Mouse (Mus musculus) layer of hippocampus, postnatal 14 days (tissue): ENCODE data around the gene Ugt1a7c. TPM values are rescaled to one million over a fixed set of nuclear protein-coding genes. Genes with fewer than 3 reads are reported as not detected.

Experiments
- DNase-seq, 2 experiments: peaks; one replicate each; pipeline ENCODE4 v3.0.0; 2021 to 2022; ENCODE audit warnings: low spot score in 2 of 2, mixed read lengths in 1 of 2
- total RNA-seq, 2 experiments: library from RNA; stranded (reverse); gene quantifications; 2 replicates each; pipeline ENCODE4 v1.2.3; 2021

Ugt1a7c gene
- total RNA-seq, 2 experiments from 2014 or later = 0.58 to 0.95 TPM

GRCm38 (mm10) chr1:88259643-88260024 is 164.8 kb downstream of the Ugt1a7c start:
- DNase-seq = no peak

DNA sequence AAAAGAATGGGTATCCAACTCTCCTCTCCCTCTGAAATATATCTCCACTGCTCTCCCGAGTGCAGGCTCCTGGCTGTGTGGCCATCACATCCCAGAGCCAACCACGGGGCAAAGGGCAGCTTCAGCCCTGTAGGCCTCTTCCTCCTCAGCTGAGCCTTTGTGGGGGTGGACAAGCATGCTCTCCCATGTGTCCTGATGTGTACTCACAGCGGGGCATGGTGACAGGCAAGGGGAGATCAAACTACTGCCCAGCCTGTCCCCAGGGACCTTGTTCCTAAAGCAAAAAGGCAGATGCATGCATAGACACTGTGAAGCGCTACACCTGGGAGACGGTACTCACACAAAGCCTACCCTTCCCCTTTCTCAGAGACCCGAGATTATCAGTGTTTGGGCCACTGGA is 165.3 kb downstream of the Ugt1a7c start:
- no peak for DNase-seq

DNA sequence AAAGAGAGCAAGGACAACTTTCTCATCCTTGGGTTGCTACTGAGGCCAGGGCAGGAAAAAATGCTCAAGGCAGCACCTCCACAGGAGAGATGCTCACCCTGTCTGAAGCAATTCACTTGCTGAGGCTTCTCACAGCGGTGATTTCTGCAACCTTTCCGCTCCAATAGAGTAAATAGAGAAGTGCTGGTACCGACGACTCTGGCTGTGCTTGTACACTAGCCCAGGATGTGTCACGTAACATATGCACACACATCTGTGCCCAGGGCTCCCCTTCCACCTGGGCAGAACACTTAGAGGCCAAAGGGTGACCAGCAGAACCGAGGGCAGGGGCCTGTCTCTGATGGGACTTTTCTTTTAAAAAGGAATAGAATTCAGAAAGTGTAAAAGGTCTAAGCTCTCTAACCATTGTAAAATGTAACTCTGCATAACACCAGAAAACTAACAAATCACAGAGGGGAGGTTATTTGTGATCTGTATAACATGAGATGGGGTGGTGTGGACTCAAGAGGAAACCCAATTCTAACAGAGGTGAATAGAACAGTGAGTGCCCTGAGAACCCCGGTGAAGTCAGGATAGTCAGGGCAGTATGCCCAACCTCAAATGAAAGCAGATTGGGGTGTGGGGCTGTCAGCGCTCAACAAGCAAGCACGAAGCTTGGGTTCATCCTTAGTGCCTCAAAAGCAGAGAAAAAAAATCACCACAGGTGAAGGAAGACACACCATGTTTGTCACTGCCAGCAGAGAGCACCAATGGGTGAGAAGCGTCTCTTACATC is 165.9 kb downstream of the Ugt1a7c start:
- DNase-seq = no peak

DNA sequence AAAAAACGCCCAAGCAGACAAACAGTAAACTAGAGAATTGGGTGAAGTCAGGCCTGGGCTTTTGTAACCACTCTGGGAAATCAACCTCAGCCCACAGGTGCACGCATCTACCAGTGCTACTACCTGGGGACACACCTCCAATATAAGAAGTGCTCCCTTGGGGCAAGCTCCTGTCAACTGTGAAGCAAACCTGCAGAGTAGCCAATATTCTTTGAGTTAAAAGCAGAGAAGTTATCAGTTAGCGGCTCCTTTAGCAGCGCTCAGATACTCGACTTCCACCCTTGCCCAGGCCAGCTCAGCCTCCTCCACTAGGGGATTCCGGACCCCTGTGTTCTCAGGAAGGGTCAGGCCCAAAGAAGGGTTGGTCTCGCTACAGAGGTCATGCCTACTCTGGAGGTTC is 166.8 kb downstream of the Ugt1a7c start:
- no peak for DNase-seq

GRCm38 (mm10) chr1:88262255-88262654 is 167.4 kb downstream of the Ugt1a7c start:
- no peak for DNase-seq

- DNase-seq = no peak
Measured at GRCm38 (mm10) chr1:88262961-88263360, 168.1 kb downstream of the Ugt1a7c start.

DNA sequence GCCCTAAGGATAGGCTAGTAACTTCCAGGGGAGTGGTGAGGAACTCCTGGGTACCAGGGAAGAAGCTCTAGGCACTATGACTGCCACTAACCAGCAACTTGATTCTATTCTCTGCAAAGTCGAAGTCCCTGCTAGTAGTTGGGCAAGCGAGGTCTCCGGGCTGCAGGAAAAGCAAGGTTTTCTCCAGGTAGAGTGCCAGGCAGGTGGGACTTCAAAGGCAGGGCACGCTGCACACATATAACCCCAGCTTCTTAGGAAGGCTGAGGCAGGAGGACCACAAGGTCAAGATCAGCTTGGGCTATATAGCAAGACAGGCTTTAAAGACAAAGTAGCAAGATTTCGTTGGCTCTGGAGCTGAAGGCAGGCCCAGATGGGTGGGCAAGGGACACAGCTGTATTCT is 168.9 kb downstream of the Ugt1a7c start:
- DNase-seq = no peak

DNA sequence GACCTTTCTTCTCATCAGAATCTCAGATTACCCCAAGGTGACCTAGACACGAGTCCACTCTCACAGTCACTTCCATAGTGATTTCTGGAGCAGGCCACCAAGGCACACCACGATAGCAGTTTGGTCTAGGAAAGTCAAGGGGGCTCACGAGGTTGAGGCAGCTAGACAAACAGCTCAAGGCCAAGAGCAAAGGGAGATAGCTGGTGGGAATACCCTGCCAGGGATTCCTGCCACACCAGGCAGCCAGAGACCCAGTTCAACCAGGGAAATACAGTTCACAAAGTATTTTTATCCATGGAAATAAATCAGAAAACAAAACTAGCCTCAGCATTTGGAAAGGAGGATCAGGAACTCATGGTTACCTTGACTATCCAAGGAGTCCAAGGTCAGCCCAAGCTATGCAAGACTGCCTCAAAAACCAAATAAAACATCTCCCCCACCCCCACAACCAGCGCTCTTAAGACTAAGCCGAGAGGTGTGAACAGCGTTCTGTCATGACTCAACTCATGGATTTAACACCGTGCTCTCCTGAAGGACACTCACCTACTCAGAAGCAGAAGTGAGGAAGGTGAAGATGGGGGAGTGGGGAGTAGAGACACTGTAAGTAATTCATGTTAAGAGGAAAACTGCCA is 169.5 kb downstream of the Ugt1a7c start:
- DNase-seq = no peak

GRCm38 (mm10) chr1:88264869-88265240 is 170.0 kb downstream of the Ugt1a7c start:
- no peak for DNase-seq

- no peak for DNase-seq
Measured at GRCm38 (mm10) chr1:88266123-88266522, 171.3 kb downstream of the Ugt1a7c start.

- no peak for DNase-seq
Measured at GRCm38 (mm10) chr1:88267489-88267888, 172.6 kb downstream of the Ugt1a7c start.

DNA sequence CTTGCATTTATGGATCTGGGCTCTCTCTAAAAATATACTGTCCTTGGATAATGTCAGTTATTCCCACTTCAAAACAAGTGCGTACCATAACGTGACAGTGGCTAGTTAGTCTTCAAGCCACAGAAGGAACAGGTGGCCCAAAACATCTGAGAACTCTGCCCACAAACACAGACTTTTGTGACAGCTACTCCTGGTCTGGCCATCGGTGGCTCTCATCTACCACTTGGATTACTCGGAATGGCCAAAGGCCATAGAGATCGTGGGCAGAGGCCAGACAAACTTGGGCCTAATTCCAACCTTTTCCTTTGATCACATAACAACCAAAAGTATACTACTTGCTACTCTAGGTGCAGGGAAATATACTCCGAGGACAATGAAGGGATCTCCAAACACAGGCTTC is 173.2 kb downstream of the Ugt1a7c start:
- DNase-seq = no peak

Other genes starting within 250 kb of the Ugt1a7c start
- 100 to 1,000 TPM; 124 to 137 TPM for gene Dgkd, start 241.8 kb upstream of the Ugt1a7c start, total RNA-seq
- 10 to 100 TPM; 21.2 to 25.3 TPM for gene Usp40, start 86.5 kb upstream of the Ugt1a7c start, total RNA-seq
- not detected for gene Ugt1a10, start 39.7 kb upstream of the Ugt1a7c start, total RNA-seq
- not detected for gene Ugt1a9, start 24.3 kb upstream of the Ugt1a7c start, total RNA-seq
- gene Ugt1a8, start 7.2 kb upstream of the Ugt1a7c start, total RNA-seq = not detected
- gene Ugt1a6b, start 8.2 kb downstream of the Ugt1a7c start, total RNA-seq = under 1 TPM in 1 of 2 experiments, not detected in 1; 0.21 TPM
- under 1 TPM; 0.62 to 0.83 TPM for gene Ugt1a6a, start 39.7 kb downstream of the Ugt1a7c start, total RNA-seq
- gene Ugt1a5, start 71.0 kb downstream of the Ugt1a7c start, total RNA-seq = not detected
- not detected for gene Ugt1a2, start 105.5 kb downstream of the Ugt1a7c start, total RNA-seq
- 1 to 10 TPM; 1.7 to 3.1 TPM for gene Dnajb3, start 110.7 kb downstream of the Ugt1a7c start, total RNA-seq
- not detected for gene Ugt1a1, start 116.9 kb downstream of the Ugt1a7c start, total RNA-seq
- under 1 TPM; 0.12 to 0.17 TPM for gene Mroh2a, start 131.9 kb downstream of the Ugt1a7c start, total RNA-seq
- 10 to 100 TPM; 36.0 to 37.2 TPM for gene Hjurp, start 182.6 kb downstream of the Ugt1a7c start, total RNA-seq
- under 1 TPM; 0.25 to 0.57 TPM for gene Trpm8, start 182.6 kb downstream of the Ugt1a7c start, total RNA-seq